Mouse (Mus musculus) embryonic stem cell, embryonic (primary cell): ENCODE measurements around the gene Gm5129.

Experiments used
- CTCF ChIA-PET, 4 experiments: fragments of 300-600 bp in 2 of 4; fragments of 350-600 bp in 2 of 4; sonication (Branson Sonifier 250); formaldehyde crosslinking; loops; one replicate each; lab custom pipeline; 2022; ENCODE audit warnings: inconsistent platforms in 2 of 4; lab: Charles Lee
- POLR2A ChIA-PET, 4 experiments: fragments of 300-600 bp in 2 of 4; fragments of 350-600 bp in 2 of 4; sonication (Branson Sonifier 250); formaldehyde crosslinking; loops; one replicate each; lab custom pipeline; 2022; ENCODE audit warnings: antibody characterized with exemption in 4 of 4, inconsistent platforms in 1 of 4; lab: Charles Lee

The Gm5129 gene

DNA sequence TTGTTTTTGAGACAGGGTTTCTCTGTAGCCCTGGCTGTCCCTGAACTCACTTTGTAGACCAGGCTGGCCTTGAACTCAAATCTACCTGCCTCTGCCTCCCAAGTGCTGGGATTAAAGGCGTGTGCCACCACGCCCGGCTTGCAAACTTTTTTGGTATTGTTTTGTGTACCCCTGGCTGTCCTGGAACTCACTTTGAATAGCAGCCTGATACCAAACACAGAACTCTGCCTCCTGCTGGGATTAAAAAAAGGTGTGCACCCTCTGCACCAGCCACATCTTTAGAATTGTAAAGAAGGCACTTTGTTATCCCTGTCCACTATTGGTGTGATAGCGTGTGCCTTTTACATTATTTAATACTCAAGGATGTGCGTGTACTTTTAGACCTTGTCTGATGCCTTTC lies 1.7 kb upstream of the Gm5129 start:
- CTCF ChIA-PET: no interaction called here
- POLR2A ChIA-PET: interaction anchor here (0.5 to 13.9 kb wide), 18 partner anchors 8 to 46 kb away, joined by 3 to 376 read pairs (median 20); no protein-coding TSS in a partner anchor

DNA sequence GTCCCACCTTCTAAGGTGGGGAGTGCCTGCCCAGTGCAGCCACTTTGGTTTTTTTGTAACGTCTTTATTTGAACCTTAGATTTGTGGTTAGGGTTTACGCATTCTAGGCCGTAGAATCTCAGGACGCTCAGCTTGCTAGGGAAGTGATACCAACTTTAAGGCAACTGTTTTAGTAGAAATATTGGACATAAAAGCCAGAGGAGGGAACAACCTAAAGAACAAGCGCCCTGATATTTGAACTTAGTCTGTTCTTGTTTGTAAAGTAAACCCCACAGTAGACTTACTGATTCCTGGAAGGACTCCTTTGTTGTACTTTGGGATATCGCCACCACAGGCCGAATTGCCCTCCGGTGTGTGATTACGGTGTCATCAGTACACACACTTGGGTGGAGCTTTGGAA lies 1.2 kb upstream of the Gm5129 start:
- POLR2A ChIA-PET: interaction anchor here (0.5 to 13.9 kb wide), 31 partner anchors 9 to 562 kb away, joined by 3 to 376 read pairs (median 10); partner anchors contain the start of gene Tyms (in 1 of the 4)
- CTCF ChIA-PET: interaction anchor here in 2 of 4 experiments (0.7 to 1.2 kb wide), 2 partner anchors 11 to 537 kb away, joined by 3 to 4 read pairs; no protein-coding TSS in a partner anchor

GRCm38 (mm10) chr5:29736073-29736900 lies 551 bp upstream of the Gm5129 start:
- POLR2A ChIA-PET: interaction anchor here (0.5 to 13.9 kb wide), 46 partner anchors 9 to 1343 kb away, joined by 3 to 376 read pairs (median 4); partner anchors contain the start of genes Lmbr1 (in 1 of the 4) and Tyms (in 1 of the 4)
- CTCF ChIA-PET: interaction anchor here in 2 of 4 experiments (0.7 to 1.2 kb wide), 3 partner anchors 10 to 536 kb away, joined by 3 to 4 read pairs (median 3); no protein-coding TSS in a partner anchor

DNA sequence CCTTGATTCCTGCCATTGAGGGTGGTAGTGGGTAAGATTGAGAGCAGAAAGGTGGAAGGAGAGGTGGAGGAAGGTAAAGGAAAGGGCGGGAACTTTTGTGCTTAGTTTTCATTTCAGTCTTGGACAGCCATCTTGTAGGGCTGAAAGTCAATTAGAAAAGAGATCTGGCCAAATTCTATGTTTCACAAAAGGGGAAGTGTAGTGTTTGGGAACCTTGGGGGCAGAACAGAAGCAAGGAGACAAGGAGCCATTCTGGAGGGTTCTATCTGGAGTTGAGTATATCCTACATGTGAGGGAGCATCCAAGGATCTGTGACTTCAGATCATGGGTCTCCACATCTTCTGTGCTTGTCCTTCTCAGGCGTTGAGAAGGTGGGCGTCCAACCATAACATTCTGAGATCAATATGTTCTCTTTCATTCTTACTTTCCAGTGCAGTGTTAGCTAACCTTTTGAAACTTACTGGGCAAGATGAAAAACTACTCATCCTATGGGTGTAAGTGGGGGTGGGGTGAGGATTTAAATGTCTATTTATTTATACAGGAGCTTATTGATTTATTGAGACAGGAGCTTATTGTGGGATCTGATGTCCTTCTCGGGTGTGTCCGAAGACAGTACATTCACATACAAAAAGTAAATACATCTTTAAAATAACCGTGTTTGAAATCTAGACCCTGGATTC lies 765 bp downstream of the Gm5129 start:
- POLR2A ChIA-PET: interaction anchor here (0.6 to 13.9 kb wide), 34 partner anchors 8 to 421 kb away, joined by 3 to 376 read pairs (median 8); partner anchors contain the start of gene Ube3c (in 1 of the 4)
- CTCF ChIA-PET: no interaction called here

DNA sequence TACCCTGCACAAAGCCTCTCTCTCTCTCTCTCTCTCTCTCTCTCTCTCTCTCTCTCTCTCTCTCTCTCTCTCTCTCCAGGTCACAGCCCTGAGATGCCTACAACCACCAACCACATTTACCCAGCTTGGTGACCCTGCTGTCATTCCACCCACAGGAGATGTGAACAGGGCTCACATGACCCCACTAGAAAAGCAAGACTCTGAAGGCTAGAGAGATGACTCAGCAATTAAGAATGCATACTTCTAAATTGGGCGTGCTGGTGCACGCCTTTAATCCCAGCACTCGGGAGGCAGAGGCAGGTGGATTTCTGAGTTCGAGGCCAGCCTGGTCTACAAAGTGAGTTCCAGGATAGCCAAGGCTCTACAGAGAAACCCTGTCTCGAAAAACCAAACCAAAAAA lies 9.7 kb downstream of the Gm5129 start:
- ChIA-PET CTCF (interaction anchor here in 2 of 4 experiments (0.6 to 1.5 kb wide), 2 partner anchors 10 kb away, joined by 4 to 5 read pairs; partner anchors contain the start of gene Gm5129 (in 1 of the 2)), POLR2A (interaction anchor here in 3 of 4 experiments (0.7 to 13.2 kb wide), 18 partner anchors 9 to 1452 kb away, joined by 3 to 376 read pairs (median 16); partner anchors contain the start of genes Dnajb6 (in 2 of the 3) and Gm5129 (in 2 of the 3))

GRCm38 (mm10) chr5:29725369-29725768 lies 10.4 kb downstream of the Gm5129 start:
- CTCF ChIA-PET: interaction anchor here in 2 of 4 experiments (0.6 to 1.5 kb wide), 2 partner anchors 9 to 11 kb away, joined by 4 to 5 read pairs; partner anchors contain the start of gene Gm5129 (in 1 of the 2)

DNA sequence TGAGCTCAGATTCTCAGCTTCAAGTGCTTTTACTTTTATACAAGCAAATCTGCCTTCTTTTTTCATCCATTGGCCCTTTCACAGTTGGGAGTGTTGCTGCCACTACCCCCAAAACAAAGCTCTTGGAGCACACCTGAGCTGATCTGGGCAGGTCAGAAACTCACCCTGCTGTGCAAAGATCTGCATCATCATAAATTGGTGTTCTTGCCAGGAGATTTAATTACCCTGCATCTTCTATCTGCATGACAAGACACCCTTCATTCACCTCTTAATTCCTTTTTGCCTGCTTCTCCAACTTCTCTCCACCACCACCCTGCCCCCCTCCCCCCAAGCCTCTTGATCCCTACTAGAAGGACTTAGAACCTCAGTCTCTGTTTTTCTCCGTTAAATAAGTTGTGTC lies 14.6 kb downstream of the Gm5129 start:
- ChIA-PET CTCF (interaction anchor here in 1 of 4 experiments (0.9 kb wide), 1 partner anchor 15 kb away, joined by 3 read pairs; the partner anchor contains the start of gene Gm5129), POLR2A (interaction anchor here (0.7 to 13.2 kb wide), 20 partner anchors 10 to 243 kb away, joined by 3 to 376 read pairs (median 7); partner anchors contain the start of genes Dnajb6 (in 2 of the 4), Gm5129 (in 2 of the 4) and Mnx1 (in 1 of the 4))

More at GRCm38 (mm10) chr5:29725369-29725768, 10.4 kb downstream of the Gm5129 start:
- POLR2A ChIA-PET: interaction anchor here in 3 of 4 experiments (0.5 to 13.2 kb wide), 21 partner anchors 8 to 389 kb away, joined by 3 to 376 read pairs (median 9); partner anchors contain the start of genes Dnajb6 (in 2 of the 3) and Gm5129 (in 2 of the 3)

- CTCF ChIA-PET: interaction anchor here in 1 of 4 experiments (1.3 kb wide), 1 partner anchor 13 kb away, joined by 4 read pairs; no protein-coding TSS in a partner anchor
- POLR2A ChIA-PET: interaction anchor here (0.6 to 10.0 kb wide), 15 partner anchors 9 to 191 kb away, joined by 3 to 192 read pairs (median 9); partner anchors contain the start of genes Dnajb6 (in 2 of the 4) and Gm5129 (in 2 of the 4)
Observed at GRCm38 (mm10) chr5:29712906-29713305, 22.8 kb downstream of the Gm5129 start.

GRCm38 (mm10) chr5:29711631-29712030 lies 24.1 kb downstream of the Gm5129 start:
- ChIA-PET CTCF (no interaction called here), POLR2A (interaction anchor here in 3 of 4 experiments (0.8 to 10.0 kb wide), 11 partner anchors 11 to 403 kb away, joined by 3 to 192 read pairs (median 5); partner anchors contain the start of genes Dnajb6 (in 2 of the 3) and Gm5129 (in 2 of the 3))

DNA sequence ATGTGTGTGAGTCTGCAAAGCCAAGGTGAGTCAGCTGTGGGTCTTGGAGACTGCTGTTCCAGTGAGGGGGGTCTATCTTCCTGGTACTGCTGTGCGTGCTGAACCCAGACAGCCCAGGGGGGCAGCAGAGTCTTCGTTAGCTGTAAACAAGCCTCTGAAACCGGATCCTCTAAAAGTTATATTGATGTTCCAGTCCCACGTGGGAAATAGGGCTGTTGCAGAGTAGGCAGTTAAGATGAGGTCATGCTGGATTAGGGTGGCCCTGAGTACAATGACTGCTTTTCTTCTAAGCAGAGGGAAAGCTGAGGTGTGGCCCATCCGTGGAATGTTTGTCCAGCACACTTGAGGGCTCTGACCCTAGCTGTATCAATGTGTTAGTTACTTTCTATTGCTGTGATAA lies 27.5 kb downstream of the Gm5129 start:
- ChIA-PET CTCF (interaction anchor here in 1 of 4 experiments (0.6 kb wide), 1 partner anchor 1522 kb away, joined by 5 read pairs; no protein-coding TSS in a partner anchor), POLR2A (interaction anchor here in 3 of 4 experiments (0.7 to 10.0 kb wide), 20 partner anchors 8 to 138 kb away, joined by 3 to 192 read pairs (median 4); partner anchors contain the start of genes Dnajb6 (in 3 of the 3) and Gm5129 (in 3 of the 3))

DNA sequence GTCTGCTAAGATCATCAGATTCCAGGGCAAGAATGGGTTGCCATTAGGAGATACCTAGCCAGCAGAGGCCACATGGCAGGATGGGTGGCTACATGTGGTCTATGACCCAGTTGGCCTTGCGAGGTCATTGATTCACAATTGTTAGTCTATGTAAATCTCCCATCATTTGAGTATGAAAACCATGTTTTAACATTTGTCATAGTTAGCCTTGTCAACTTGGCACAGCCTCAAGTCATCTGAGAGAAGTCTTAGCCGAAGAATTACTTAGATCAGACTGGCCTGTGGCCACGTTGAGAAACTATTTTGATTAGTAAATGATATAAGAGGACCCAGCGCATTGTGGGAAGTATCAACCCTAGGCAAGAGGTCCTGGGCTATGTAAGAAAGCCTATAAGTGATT lies 28.5 kb downstream of the Gm5129 start:
- ChIA-PET POLR2A (interaction anchor here in 3 of 4 experiments (0.7 to 10.0 kb wide), 13 partner anchors 7 to 67 kb away, joined by 3 to 192 read pairs (median 8); partner anchors contain the start of genes Dnajb6 (in 3 of the 3) and Gm5129 (in 3 of the 3)), CTCF (no interaction called here)

- POLR2A ChIA-PET: interaction anchor here in 3 of 4 experiments (0.6 to 8.0 kb wide), 22 partner anchors 9 to 302 kb away, joined by 3 to 181 read pairs (median 5); partner anchors contain the start of genes Dnajb6 (in 3 of the 3) and Gm5129 (in 3 of the 3)
- CTCF ChIA-PET: interaction anchor here in 1 of 4 experiments (1.7 kb wide), 1 partner anchor 13 kb away, joined by 4 read pairs; no protein-coding TSS in a partner anchor
Observed at GRCm38 (mm10) chr5:29699520-29700202, 36.1 kb downstream of the Gm5129 start.

GRCm38 (mm10) chr5:29698493-29698892 lies 37.2 kb downstream of the Gm5129 start:
- CTCF ChIA-PET: interaction anchor here in 2 of 4 experiments (0.6 to 1.7 kb wide), 8 partner anchors 9 to 416 kb away, joined by 3 to 8 read pairs (median 4); no protein-coding TSS in a partner anchor
- POLR2A ChIA-PET: interaction anchor here (0.5 to 8.0 kb wide), 45 partner anchors 8 to 456 kb away, joined by 3 to 181 read pairs (median 4); partner anchors contain the start of genes Dnajb6 (in 4 of the 4), Gm5129 (in 4 of the 4), Hadha (in 1 of the 4) and Hadhb (in 1 of the 4)

DNA sequence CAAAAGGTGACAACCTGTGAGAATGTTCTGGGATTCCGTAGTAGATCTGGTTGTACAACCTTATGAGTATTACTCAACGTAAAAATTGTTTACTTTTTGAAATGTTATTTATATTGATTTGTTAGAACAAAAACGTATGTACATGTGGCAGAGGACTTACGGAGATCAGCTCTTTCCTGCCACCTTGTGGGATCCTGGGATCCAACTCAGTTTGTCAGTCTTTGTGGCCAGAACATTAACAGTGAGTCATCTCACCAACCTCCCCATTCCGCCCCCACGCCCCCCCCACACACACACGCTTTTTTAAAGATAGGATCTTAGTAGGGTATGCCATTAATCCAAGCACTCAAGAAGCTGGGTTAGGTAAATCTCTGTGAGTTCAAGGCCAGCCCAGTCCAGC lies 47.4 kb downstream of the Gm5129 start:
- CTCF ChIA-PET: interaction anchor here (0.6 to 2.0 kb wide), 18 partner anchors 8 to 1237 kb away, joined by 3 to 8 read pairs (median 3); partner anchors contain the start of gene Nom1 (in 1 of the 4)
- POLR2A ChIA-PET: interaction anchor here in 2 of 4 experiments (0.9 to 2.0 kb wide), 4 partner anchors 11 to 310 kb away, joined by 3 to 5 read pairs (median 3); partner anchors contain the start of gene Lmbr1 (in 1 of the 2)

- ChIA-PET POLR2A (interaction anchor here in 2 of 4 experiments (0.9 to 2.0 kb wide), 4 partner anchors 12 to 309 kb away, joined by 3 to 5 read pairs (median 4); partner anchors contain the start of genes Gm5129 (in 1 of the 2) and Lmbr1 (in 1 of the 2)), CTCF (interaction anchor here (0.6 to 2.0 kb wide), 17 partner anchors 9 to 1236 kb away, joined by 3 to 8 read pairs (median 3); partner anchors contain the start of gene Nom1 (in 1 of the 4))
Observed at GRCm38 (mm10) chr5:29687671-29688070, 48.1 kb downstream of the Gm5129 start.
